Mouse (Mus musculus): Measurements from ENCODE around the gene Ttc39b.

DNA sequence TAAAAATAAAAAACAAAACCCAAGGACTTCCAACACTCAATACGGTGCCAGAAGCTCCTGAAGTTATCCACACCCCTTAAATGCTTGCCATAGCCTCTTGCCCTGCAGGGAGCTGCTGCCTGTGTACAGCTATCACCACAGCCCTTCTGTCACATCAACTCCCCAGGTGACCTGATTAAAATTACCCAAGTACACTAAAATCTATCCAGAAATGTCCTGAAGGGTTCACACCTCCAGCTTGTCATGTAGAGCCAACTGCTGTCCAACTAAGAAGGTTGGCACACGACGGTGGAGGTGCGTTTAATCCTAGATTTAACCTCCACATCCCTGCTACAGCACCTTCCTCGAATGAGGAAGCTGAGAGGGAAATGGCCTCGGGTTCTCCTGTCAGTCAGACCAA, 113.6 kb downstream of the Ttc39b start:
- no peak for TF ChIP-seq EP300 (optimal IDR thresholded peaks at IDR 0.05)
- no peak for TF ChIP-seq CTCF (IDR thresholded peaks at IDR 0.05; ENCODE audit: low read depth)

Measured in stomach, postnatal 0 days (tissue).